Mouse (Mus musculus) MEL (cell line): Measurements from ENCODE around the gene Fam234b. TPM values are rescaled to one million over a fixed set of nuclear protein-coding genes. Genes with fewer than 3 reads are reported as not detected.

Source experiments
- DNase-seq: peaks from one replicate; pipeline ENCODE4 v3.0.0; 2011; ENCODE audit warnings: low read depth, low spot score
- H3K27ac ChIP-seq: 2 replicates; pipeline ENCODE4 v1.5.1; 2012; ENCODE audit warnings: low read depth, mild to moderate bottlenecking, control low read depth, low read length, moderate library complexity; ENCODE audit not compliant: control insufficient read depth
- H3K27me3 ChIP-seq, 2 experiments: fragments of 150-350 bp in 1 of 2; sonication (generic) in 1 of 2; 2 replicates each; pipeline ENCODE4 v1.6.1; 2012; ENCODE audit warnings: low read length in 2 of 2, mild to moderate bottlenecking in 2 of 2, improper control_type of control experiment in 1 of 2, moderate library complexity in 1 of 2; ENCODE audit not compliant: insufficient read depth in 2 of 2, control insufficient read depth in 1 of 2
- H3K36me3 ChIP-seq, 2 experiments: 2 replicates each; pipeline ENCODE4 v1.6.1; 2012 to 2014; ENCODE audit warnings: low read length in 2 of 2, improper control_type of control experiment in 1 of 2, inconsistent platforms in 1 of 2, mild to moderate bottlenecking in 1 of 2; ENCODE audit not compliant: insufficient read depth in 2 of 2, control insufficient read depth in 1 of 2
- H3K4me1 ChIP-seq, 2 experiments: fragments of 150-350 bp in 1 of 2; sonication (generic) in 1 of 2; 2 replicates each; pipeline ENCODE4 v1.6.1; 2012; ENCODE audit warnings: low read length in 2 of 2, improper control_type of control experiment in 1 of 2, mild to moderate bottlenecking in 1 of 2; ENCODE audit not compliant: insufficient read depth in 2 of 2, control insufficient read depth in 1 of 2
- H3K4me3 ChIP-seq, 2 experiments: fragments of 150-350 bp in 1 of 2; sonication (generic) in 1 of 2; 2 replicates each; pipeline ENCODE4 v1.5.1; 2012; ENCODE audit warnings: low read depth in 2 of 2, low read length in 2 of 2, mild to moderate bottlenecking in 2 of 2, moderate library complexity in 2 of 2, control low read depth in 1 of 2, improper control_type of control experiment in 1 of 2; ENCODE audit not compliant: control insufficient read depth in 1 of 2, insufficient read depth in 1 of 2
- H3K79me2 ChIP-seq: 2 replicates; pipeline ENCODE4 v1.6.1; 2012; ENCODE audit warnings: mild to moderate bottlenecking, low read length, moderate library complexity; ENCODE audit not compliant: control insufficient read depth, poor library complexity, insufficient read depth
- H3K9ac ChIP-seq: 2 replicates; pipeline ENCODE4 v1.6.1; 2012; ENCODE audit warnings: low read depth, mild to moderate bottlenecking, control low read depth, low read length, moderate library complexity; ENCODE audit not compliant: control insufficient read depth, poor library complexity, severe bottlenecking
- H3K9me3 ChIP-seq: fragments of 150-350 bp; sonication (generic); replicated peaks from 2 replicates; pipeline ENCODE4 v1.6.1; 2012; ENCODE audit warnings: mild to moderate bottlenecking, low read length, improper control_type of control experiment, moderate library complexity; ENCODE audit not compliant: insufficient read depth
- BHLHE40 ChIP-seq: IDR thresholded peaks from 2 replicates; pipeline ENCODE4 v1.6.1; 2012; ENCODE audit warnings: low read depth, mild to moderate bottlenecking, inconsistent platforms, low read length, improper control_type of control experiment, borderline replicate concordance
- CHD1 ChIP-seq: IDR thresholded peaks from 2 replicates; pipeline ENCODE4 v1.6.1; 2012; ENCODE audit warnings: low read depth, mild to moderate bottlenecking, inconsistent platforms, low read length, improper control_type of control experiment
- CHD2 ChIP-seq: IDR thresholded peaks from 2 replicates; pipeline ENCODE4 v1.6.1; 2011; ENCODE audit warnings: low read length, improper control_type of control experiment
- CTCF ChIP-seq, 3 experiments: IDR thresholded peaks in 2 of 3; conservative IDR thresholded peaks in 1 of 3; 2 replicates each; pipeline ENCODE4 v1.5.1; 2011 to 2012; ENCODE audit warnings: low read length in 3 of 3, low read depth in 2 of 3, mild to moderate bottlenecking in 2 of 3, improper control_type of control experiment in 1 of 3, inconsistent platforms in 1 of 3, mixed read lengths in 1 of 3, moderate library complexity in 1 of 3; ENCODE audit not compliant: control insufficient read depth in 1 of 3, insufficient read depth in 1 of 3, poor library complexity in 1 of 3, severe bottlenecking in 1 of 3
- E2F4 ChIP-seq: IDR thresholded peaks from 2 replicates; pipeline ENCODE4 v1.6.1; 2011; ENCODE audit warnings: low read depth, low read length, improper control_type of control experiment, borderline replicate concordance
- ELF1 ChIP-seq: IDR thresholded peaks from 2 replicates; pipeline ENCODE4 v1.6.1; 2014; ENCODE audit warnings: low read depth, mild to moderate bottlenecking, inconsistent platforms, low read length, improper control_type of control experiment, moderate library complexity
- ETS1 ChIP-seq: IDR thresholded peaks from 2 replicates; pipeline ENCODE4 v1.6.1; 2012; ENCODE audit warnings: low read depth, mild to moderate bottlenecking, inconsistent platforms, low read length, improper control_type of control experiment, moderate library complexity
- HCFC1 ChIP-seq: IDR thresholded peaks from 2 replicates; pipeline ENCODE4 v1.6.1; 2012; ENCODE audit warnings: low read depth, mild to moderate bottlenecking, inconsistent platforms, low read length, improper control_type of control experiment, moderate library complexity
- MAFK ChIP-seq: IDR thresholded peaks from 2 replicates; pipeline ENCODE4 v1.6.1; 2011; ENCODE audit warnings: low read depth, mild to moderate bottlenecking, low read length, improper control_type of control experiment, borderline replicate concordance
- MAX ChIP-seq: IDR thresholded peaks from 2 replicates; pipeline ENCODE4 v1.6.1; 2011; ENCODE audit warnings: low read length, improper control_type of control experiment
- MAZ ChIP-seq: IDR thresholded peaks from 2 replicates; pipeline ENCODE4 v1.6.1; 2012; ENCODE audit warnings: low read depth, mild to moderate bottlenecking, inconsistent platforms, low read length, improper control_type of control experiment
- MXI1 ChIP-seq: IDR thresholded peaks from 2 replicates; pipeline ENCODE4 v1.6.1; 2011; ENCODE audit warnings: mild to moderate bottlenecking, low read depth, low read length, improper control_type of control experiment
- NRF1 ChIP-seq: IDR thresholded peaks from 2 replicates; pipeline ENCODE4 v1.6.1; 2014; ENCODE audit warnings: low read depth, mild to moderate bottlenecking, inconsistent platforms, low read length, improper control_type of control experiment, moderate library complexity; ENCODE audit not compliant: poor library complexity, insufficient read depth, severe bottlenecking
- POLR2A ChIP-seq, 2 experiments: IDR thresholded peaks; 2 replicates each; pipeline ENCODE4 v1.6.1; 2011 to 2012; ENCODE audit warnings: low read length in 2 of 2, mild to moderate bottlenecking in 2 of 2, control low read depth in 1 of 2, improper control_type of control experiment in 1 of 2, low read depth in 1 of 2, moderate library complexity in 1 of 2; ENCODE audit not compliant: control insufficient read depth in 1 of 2, insufficient read depth in 1 of 2, poor library complexity in 1 of 2
- POLR2AphosphoS2 ChIP-seq: IDR thresholded peaks from 2 replicates; pipeline ENCODE4 v1.6.1; 2011; ENCODE audit warnings: low read length, improper control_type of control experiment
- POLR2AphosphoS5 ChIP-seq: IDR thresholded peaks from 2 replicates; pipeline ENCODE4 v1.6.1; 2012; ENCODE audit warnings: low read depth, borderline replicate concordance, mild to moderate bottlenecking, inconsistent platforms, low read length, moderate library complexity, mixed read lengths
- RAD21 ChIP-seq: IDR thresholded peaks from 2 replicates; pipeline ENCODE4 v1.6.1; 2011; ENCODE audit warnings: mild to moderate bottlenecking, low read depth, low read length, improper control_type of control experiment
- RCOR1 ChIP-seq: IDR thresholded peaks from 2 replicates; pipeline ENCODE4 v1.6.1; 2012; ENCODE audit warnings: low read depth, mild to moderate bottlenecking, inconsistent platforms, low read length, improper control_type of control experiment
- TAL1 ChIP-seq: IDR thresholded peaks from 2 replicates; pipeline ENCODE4 v1.6.1; 2012; ENCODE audit warnings: mild to moderate bottlenecking, inconsistent platforms, low read length, moderate library complexity, mixed read lengths
- TBP ChIP-seq: IDR thresholded peaks from 2 replicates; pipeline ENCODE4 v1.8.0; 2011; ENCODE audit warnings: low read depth, low read length, improper control_type of control experiment
- TCF12 ChIP-seq: IDR thresholded peaks from 2 replicates; pipeline ENCODE4 v1.6.1; 2014; ENCODE audit warnings: low read depth, mild to moderate bottlenecking, inconsistent platforms, low read length, improper control_type of control experiment, moderate library complexity
- UBTF ChIP-seq: IDR thresholded peaks from 2 replicates; pipeline ENCODE4 v1.6.1; 2012; ENCODE audit warnings: low read depth, mild to moderate bottlenecking, inconsistent platforms, low read length, improper control_type of control experiment, moderate library complexity, borderline replicate concordance; ENCODE audit not compliant: insufficient read depth
- ZC3H11A ChIP-seq: IDR thresholded peaks from 2 replicates; pipeline ENCODE4 v1.6.1; 2012; ENCODE audit warnings: low read depth, mild to moderate bottlenecking, inconsistent platforms, low read length, improper control_type of control experiment
- ZMIZ1 ChIP-seq: IDR thresholded peaks from 2 replicates; pipeline ENCODE4 v1.6.1; 2012; ENCODE audit warnings: low read depth, mild to moderate bottlenecking, inconsistent platforms, low read length, improper control_type of control experiment, moderate library complexity
- ZNF384 ChIP-seq: IDR thresholded peaks from 2 replicates; pipeline ENCODE4 v1.6.1; 2012; ENCODE audit warnings: low read depth, mild to moderate bottlenecking, inconsistent platforms, low read length, improper control_type of control experiment
- polyA plus RNA-seq, 2 experiments: library from polyadenylated mRNA; stranded (reverse) in 1 of 2; unstranded in 1 of 2; fragments of >175 nt in 1 of 2; fragments of >200 nt in 1 of 2; gene quantifications; 2 replicates each; pipeline versions ENCODE4 v1.2.1 to v1.2.4; 2012; ENCODE audit warnings: low replicate concordance in 2 of 2, low read depth in 1 of 2; ENCODE audit not compliant: insufficient read length in 2 of 2, insufficient read depth in 1 of 2, missing spikeins in 1 of 2
- total RNA-seq: library from RNA; depleted of rRNA; stranded (reverse); fragments of 300-350 nt; gene quantifications from 2 replicates; pipeline ENCODE4 v1.2.3, GENCODE M21; 2012

The Fam234b gene
- total and polyA plus RNA-seq, 3 experiments: 12.2 to 20.5 TPM; not detected in 1

DNA sequence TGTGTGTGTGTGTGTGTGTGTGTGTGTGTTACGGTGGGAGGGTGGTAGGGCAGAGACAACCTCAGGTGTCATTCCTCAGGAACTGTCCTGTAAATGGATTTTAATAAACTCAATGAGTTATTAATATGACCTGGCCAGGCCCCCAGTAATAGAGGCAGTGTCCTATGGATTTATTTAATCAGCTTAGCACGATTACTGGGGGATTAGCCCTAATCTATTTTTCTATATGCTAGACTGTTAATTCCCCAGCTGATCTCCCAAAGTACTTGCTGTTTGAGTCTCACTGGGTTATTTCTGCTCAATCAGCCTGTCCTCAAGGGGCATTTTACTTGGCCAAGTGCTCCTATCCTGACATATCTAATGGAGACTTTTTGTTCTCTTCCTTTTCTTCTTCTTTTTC, 14.9 kb downstream of the Fam234b start:
- H3K27ac ChIP-seq: no peak overlapping the region
- no peaks in the 10 kb centered on the region for H3K27me3 ChIP-seq
- H3K9ac ChIP-seq: no peak overlapping the region
- H3K4me1 ChIP-seq: no peaks in the 10 kb centered on the region
- H3K79me2 ChIP-seq: no peaks in the 10 kb centered on the region
- H3K36me3 ChIP-seq: peaks cover 0 to 2% of the 10 kb centered on the region in 2 experiments; a peak in 2 of 4 replicates
- H3K9me3 ChIP-seq: no peaks in the 10 kb centered on the region
- H3K4me3 ChIP-seq: no peak overlapping the region
- TF ChIP-seq CTCF (IDR thresholded peaks at IDR 0.05 in 2 of 3, conservative IDR thresholded peaks at IDR 0.05 in 1 of 3; ENCODE audit: control insufficient read depth in 1 of 3, insufficient read depth in 1 of 3, low read depth in 2 of 3, low read length in 3 of 3, poor library complexity in 1 of 3, severe bottlenecking in 1 of 3): no peak
- TF ChIP-seq ZNF384: no peak
- TF ChIP-seq UBTF: no peak
- no peak for TF ChIP-seq MAZ
- no peak for TF ChIP-seq ZMIZ1
- TF ChIP-seq TCF12: no peak
- no peak for TF ChIP-seq MXI1
- TF ChIP-seq MAFK: no peak
- TF ChIP-seq HCFC1: no peak
- no peak for TF ChIP-seq POLR2A (IDR thresholded peaks at IDR 0.05; ENCODE audit: control insufficient read depth in 1 of 2, insufficient read depth in 1 of 2, low read depth in 1 of 2, low read length in 2 of 2, poor library complexity in 1 of 2)
- TF ChIP-seq, all 39 proteins: peak for 0
- no peak for DNase-seq

DNA sequence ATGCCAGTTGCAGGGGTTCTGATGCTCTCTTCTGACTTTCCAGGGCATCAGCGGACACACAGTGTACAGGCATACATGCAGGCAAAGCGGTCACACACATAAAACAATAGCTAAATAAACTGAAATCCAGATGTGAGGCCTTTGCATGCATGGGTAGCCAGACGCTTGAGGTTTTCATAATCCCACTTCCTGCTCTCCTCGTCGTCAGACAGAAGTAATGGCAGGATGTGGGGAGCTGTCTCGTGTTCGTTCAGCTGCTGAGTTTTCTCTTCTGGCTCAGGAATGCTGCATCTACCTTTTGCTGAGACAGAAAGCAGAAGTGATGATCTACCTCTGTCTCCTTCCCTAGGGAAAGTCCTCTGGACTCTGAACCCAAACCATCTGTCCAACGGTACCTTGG, 20.6 kb downstream of the Fam234b start:
- peaks cover 0 to 2% of the 10 kb centered on the region in 2 experiments; a peak in 2 of 4 replicates for H3K36me3 ChIP-seq
- no peaks in the 10 kb centered on the region for H3K4me1 ChIP-seq
- H3K4me3 ChIP-seq: no peak overlapping the region
- H3K27me3 ChIP-seq: no peaks in the 10 kb centered on the region
- no peak overlapping the region for H3K27ac ChIP-seq
- H3K9ac ChIP-seq: no peak overlapping the region
- no peak for DNase-seq
- TF ChIP-seq MAX (no peak), NRF1 (no peak), RCOR1 (no peak), CHD1 (no peak), ZC3H11A (no peak), RAD21 (no peak), MAFK (no peak), TBP (no peak), ETS1 (no peak), TAL1 (no peak), ZNF384 (no peak), ELF1 (no peak), BHLHE40 (no peak), E2F4 (no peak), POLR2AphosphoS2 (no peak), CHD2 (no peak), POLR2AphosphoS5 (no peak), MXI1 (no peak)
- TF ChIP-seq, all 39 proteins: peak for 0
- Histone ChIP-seq H3K9me3 (no peaks in the 10 kb centered on the region), H3K79me2 (no peaks in the 10 kb centered on the region)
